Mouse (Mus musculus): ENCODE results near the gene Tasp1. TPM values are rescaled to one million over a fixed set of nuclear protein-coding genes. Genes with fewer than 3 reads are reported as not detected.

The Tasp1 gene
- total and polyA plus RNA-seq, 3 experiments, result 17.0 to 31.5 TPM; not detected in 1

- TF ChIP-seq CTCF (IDR thresholded peaks at IDR 0.05 in 2 of 3, conservative IDR thresholded peaks at IDR 0.05 in 1 of 3; ENCODE audit: control insufficient read depth in 1 of 3, insufficient read depth in 1 of 3, low read depth in 2 of 3, low read length in 3 of 3, poor library complexity in 1 of 3, severe bottlenecking in 1 of 3) (peak in 2 of 3 experiments; percentile 45 to 48; a peak in 5 of 6 replicates), MYB (IDR thresholded peaks at IDR 0.05; ENCODE audit: low read depth, low read length) (no peak)
- peak; percentile 82 for DNase-seq (ENCODE audit: low read depth, low spot score)
- H3K27ac ChIP-seq (ENCODE audit: control insufficient read depth, low read depth, low read length), result peak overlapping the region; percentile 92
- peak overlapping the region; percentile 83 for H3K9ac ChIP-seq (ENCODE audit: control insufficient read depth, low read depth, low read length, poor library complexity, severe bottlenecking)
- H3K9me3 ChIP-seq (replicated peaks; ENCODE audit: insufficient read depth, low read length), result no peaks in the 10 kb centered on the region
- peaks cover 33% of the 10 kb centered on the region for H3K79me2 ChIP-seq (ENCODE audit: control insufficient read depth, insufficient read depth, low read length, poor library complexity)
- peaks cover 13 to 15% of the 10 kb centered on the region in 2 experiments for H3K4me1 ChIP-seq (ENCODE audit: control insufficient read depth in 1 of 2, insufficient read depth in 2 of 2, low read length in 2 of 2)
- H3K36me3 ChIP-seq (ENCODE audit: control insufficient read depth in 1 of 2, insufficient read depth in 2 of 2, low read length in 2 of 2), result peaks cover 6 to 27% of the 10 kb centered on the region in 2 experiments; a peak in 3 of 4 replicates
- H3K4me3 ChIP-seq (ENCODE audit: control insufficient read depth in 1 of 2, insufficient read depth in 1 of 2, low read depth in 2 of 2, low read length in 2 of 2), result peak overlapping the region; percentile 63 to 97
- no peaks in the 10 kb centered on the region for H3K27me3 ChIP-seq (ENCODE audit: control insufficient read depth in 1 of 2, insufficient read depth in 2 of 2, low read length in 2 of 2)
Measured at GRCm38 (mm10) chr2:140065676-140066075, 929 bp downstream of the Tasp1 start.

- peaks cover 18 to 22% of the 10 kb centered on the region in 2 experiments for H3K4me1 ChIP-seq (ENCODE audit: control insufficient read depth in 1 of 2, insufficient read depth in 2 of 2, low read length in 2 of 2)
- H3K9me3 ChIP-seq (replicated peaks; ENCODE audit: insufficient read depth, low read length), result no peaks in the 10 kb centered on the region
- peak; percentile 71 for DNase-seq (ENCODE audit: low read depth, low spot score)
- H3K4me3 ChIP-seq (ENCODE audit: control insufficient read depth in 1 of 2, insufficient read depth in 1 of 2, low read depth in 2 of 2, low read length in 2 of 2), result no peak overlapping the region
- H3K9ac ChIP-seq (ENCODE audit: control insufficient read depth, low read depth, low read length, poor library complexity, severe bottlenecking), result no peak overlapping the region
- no peak overlapping the region for H3K27ac ChIP-seq (ENCODE audit: control insufficient read depth, low read depth, low read length)
- TF ChIP-seq NRF1 (IDR thresholded peaks at IDR 0.05; ENCODE audit: insufficient read depth, low read depth, low read length, poor library complexity, severe bottlenecking) (no peak), ZNF384 (IDR thresholded peaks at IDR 0.05; ENCODE audit: low read depth, low read length) (peak; percentile 78), GABPA (IDR thresholded peaks at IDR 0.05; ENCODE audit: low read depth, low read length) (no peak), CHD1 (IDR thresholded peaks at IDR 0.05; ENCODE audit: low read depth, low read length) (no peak), JUND (IDR thresholded peaks at IDR 0.05; ENCODE audit: low read depth, low read length) (no peak), RCOR1 (IDR thresholded peaks at IDR 0.05; ENCODE audit: low read depth, low read length) (peak; percentile 23; the same call in 1 of the 2 replicates), POLR2AphosphoS2 (IDR thresholded peaks at IDR 0.05; ENCODE audit: low read length) (no peak), GATA1 (IDR thresholded peaks at IDR 0.05; ENCODE audit: low read depth, low read length) (no peak), MAZ (IDR thresholded peaks at IDR 0.05; ENCODE audit: low read depth, low read length) (no peak), MAX (IDR thresholded peaks at IDR 0.05; ENCODE audit: low read length) (peak; percentile 49; the same call in 1 of the 2 replicates), MXI1 (IDR thresholded peaks at IDR 0.05; ENCODE audit: low read depth, low read length) (peak; percentile 29; the same call in 1 of the 2 replicates), MYC (IDR thresholded peaks at IDR 0.05; ENCODE audit: low read depth, low read length) (no peak; the same call in 1 of the 2 replicates), ELF1 (IDR thresholded peaks at IDR 0.05; ENCODE audit: low read depth, low read length) (peak; percentile 39; the same call in 1 of the 2 replicates), SIN3A (IDR thresholded peaks at IDR 0.05; ENCODE audit: low read length) (no peak)
- peaks cover 43% of the 10 kb centered on the region for H3K79me2 ChIP-seq (ENCODE audit: control insufficient read depth, insufficient read depth, low read length, poor library complexity)
- H3K27me3 ChIP-seq (ENCODE audit: control insufficient read depth in 1 of 2, insufficient read depth in 2 of 2, low read length in 2 of 2), result no peaks in the 10 kb centered on the region
- peaks cover 14 to 46% of the 10 kb centered on the region in 2 experiments for H3K36me3 ChIP-seq (ENCODE audit: control insufficient read depth in 1 of 2, insufficient read depth in 2 of 2, low read length in 2 of 2)
Measured at GRCm38 (mm10) chr2:140061481-140061880, 5.1 kb downstream of the Tasp1 start.
